Mouse (Mus musculus) layer of hippocampus, postnatal 14 days (tissue): Measurements from ENCODE around the gene 2300002M23Rik. TPM values are rescaled to one million over a fixed set of nuclear protein-coding genes. Genes with fewer than 3 reads are reported as not detected.

Source experiments
- DNase-seq, 2 experiments: peaks; one replicate each; pipeline ENCODE4 v3.0.0; 2021 to 2022; ENCODE audit warnings: low spot score in 2 of 2, mixed read lengths in 1 of 2
- total RNA-seq, 2 experiments: library from RNA; stranded (reverse); gene quantifications; 2 replicates each; pipeline ENCODE4 v1.2.3; 2021

2300002M23Rik gene
- total RNA-seq, 2 experiments from 2014 or later: not detected

DNA sequence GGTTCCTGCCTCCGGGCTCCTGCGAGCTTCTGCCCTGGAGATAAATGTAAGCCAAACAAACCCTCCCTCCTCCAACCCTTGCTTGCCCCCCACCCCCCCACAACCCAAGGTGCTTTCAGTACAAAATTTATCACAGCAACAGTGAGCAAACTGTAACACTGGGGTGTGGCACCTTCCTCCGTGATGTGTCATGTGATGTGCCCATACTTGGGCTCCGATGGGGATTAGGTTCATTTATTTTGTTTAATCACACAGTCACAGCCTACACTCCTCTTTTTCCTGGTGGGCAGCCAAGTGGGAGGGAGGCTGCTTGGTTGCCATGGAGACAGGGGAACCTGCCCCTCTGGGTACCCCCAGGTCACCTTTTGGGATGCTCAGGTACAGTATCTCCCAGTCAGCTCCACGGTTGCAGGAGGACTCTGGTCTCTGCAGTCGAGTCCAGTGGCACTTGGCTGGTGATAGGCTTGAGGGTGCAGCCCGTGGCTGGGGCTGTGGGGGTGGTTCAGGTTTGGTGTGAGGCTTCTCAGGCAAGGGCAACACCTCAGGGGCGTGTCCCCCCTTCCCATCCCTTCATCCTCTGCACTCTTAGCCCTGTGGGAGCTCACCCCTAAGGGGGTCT is 34.6 kb downstream of the 2300002M23Rik start:
- no peak for DNase-seq

DNA sequence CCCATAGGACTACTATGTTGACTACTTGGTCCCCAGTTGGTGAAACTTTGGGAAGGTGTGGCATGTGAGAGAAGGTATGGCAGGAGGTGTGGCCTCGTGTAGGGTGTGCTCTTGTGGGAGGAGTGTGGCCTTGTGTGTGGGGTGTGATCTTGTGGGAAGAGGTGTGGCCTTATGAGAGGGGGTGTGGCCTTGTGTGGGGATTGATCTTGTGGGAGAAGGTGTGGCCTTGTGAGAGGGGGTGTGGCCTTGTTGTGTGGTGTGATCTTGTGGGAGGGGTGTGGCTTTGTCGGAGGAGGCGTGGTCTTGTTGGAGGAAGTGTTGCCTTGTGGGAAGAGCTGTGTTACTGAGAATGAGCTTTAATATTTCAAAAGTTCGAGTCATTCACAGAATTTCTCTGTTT is 49.9 kb downstream of the 2300002M23Rik start:
- no peak for DNase-seq

Other genes with a start within 250 kb of the 2300002M23Rik start
- gene H2-Q1, start 247.0 kb upstream of the 2300002M23Rik start, total RNA-seq: under 1 TPM; 0.21 to 0.25 TPM
- gene H2-Q2, start 225.2 kb upstream of the 2300002M23Rik start, total RNA-seq: under 1 TPM; 0.52 to 0.74 TPM
- gene H2-Q4, start 187.8 kb upstream of the 2300002M23Rik start, total RNA-seq: 1 to 10 TPM; 1.1 to 1.8 TPM
- gene H2-Q6, start 142.6 kb upstream of the 2300002M23Rik start, total RNA-seq: not detected
- gene H2-Q7, start 128.3 kb upstream of the 2300002M23Rik start, total RNA-seq: under 1 TPM; 0.41 to 0.43 TPM
- not detected for gene H2-Q10, start 97.4 kb upstream of the 2300002M23Rik start, total RNA-seq
- gene Pou5f1, start 61.4 kb upstream of the 2300002M23Rik start, total RNA-seq: under 1 TPM in 1 of 2 experiments, not detected in 1; 0.48 TPM
- gene Tcf19, start 50.6 kb upstream of the 2300002M23Rik start, total RNA-seq: 1 to 10 TPM; 5.3 to 6.5 TPM
- 1 to 10 TPM; 6.1 to 6.5 TPM for gene Cchcr1, start 50.4 kb upstream of the 2300002M23Rik start, total RNA-seq
- under 1 TPM in 1 of 2 experiments, not detected in 1; 0.55 TPM for gene Psors1c2, start 34.2 kb upstream of the 2300002M23Rik start, total RNA-seq
- under 1 TPM; 0.14 to 0.44 TPM for gene Cdsn, start 15.3 kb upstream of the 2300002M23Rik start, total RNA-seq
- not detected for gene Sfta2, start 34.1 kb downstream of the 2300002M23Rik start, total RNA-seq
- not detected for gene Gm9573, start 59.2 kb downstream of the 2300002M23Rik start, total RNA-seq
- gene Mucl3, start 76.2 kb downstream of the 2300002M23Rik start, total RNA-seq: not detected
- 10 to 100 TPM; 34.3 to 34.8 TPM for gene Vars2, start 100.1 kb downstream of the 2300002M23Rik start, total RNA-seq
- 10 to 100 TPM; 23.9 to 25.8 TPM for gene Gtf2h4, start 106.3 kb downstream of the 2300002M23Rik start, total RNA-seq
- 10 to 100 TPM; 73.6 to 81.0 TPM for gene Ddr1, start 137.2 kb downstream of the 2300002M23Rik start, total RNA-seq